Mouse (Mus musculus): ENCODE measurements around the gene Cd33.

The Cd33 gene

GRCm38 (mm10) chr7:43544225-43544977 is at the start of gene Cd33:
Gene Cd33, minus strand, starts transcription at chr7:43544428.
- DNase-seq: peak; percentile 96

- no peak for DNase-seq
These were observed 40.6 kb upstream of the Cd33 start for GRCm38 (mm10) chr7:43584790-43585189.

- peak; percentile 77 for DNase-seq
These were observed 36.3 kb upstream of the Cd33 start for GRCm38 (mm10) chr7:43580526-43580925.

GRCm38 (mm10) chr7:43579440-43580171 is 35.4 kb upstream of the Cd33 start, which contains the start of gene Zfp719:
Gene Zfp719, plus strand, starts transcription at chr7:43579610.
- DNase-seq: peak; percentile 99

GRCm38 (mm10) chr7:43571216-43571615 is 27.0 kb upstream of the Cd33 start:
- DNase-seq: peak; percentile 5

GRCm38 (mm10) chr7:43563300-43563699 is 19.1 kb upstream of the Cd33 start:
- DNase-seq: peak; percentile 91

- DNase-seq: peak; percentile 93
These were observed 18.4 kb upstream of the Cd33 start for GRCm38 (mm10) chr7:43562651-43563070.

- peak; percentile 99 for DNase-seq
These were observed 17.9 kb upstream of the Cd33 start, which contains the start of gene Zfp658 for GRCm38 (mm10) chr7:43562006-43562633. Gene Zfp658, plus strand, starts transcription at chr7:43562256.

GRCm38 (mm10) chr7:43556901-43557300 is 12.7 kb upstream of the Cd33 start:
- no peak for DNase-seq

GRCm38 (mm10) chr7:43555351-43555750 is 11.1 kb upstream of the Cd33 start:
- DNase-seq: peak; percentile 83

- peak; percentile 98 for DNase-seq
These were observed 10.3 kb upstream of the Cd33 start for GRCm38 (mm10) chr7:43554550-43554949.

- DNase-seq: peak; percentile 98
These were observed 8.9 kb upstream of the Cd33 start for GRCm38 (mm10) chr7:43553153-43553552.

- peak; percentile 59 for DNase-seq
These were observed 4.0 kb upstream of the Cd33 start for GRCm38 (mm10) chr7:43548206-43548605.

GRCm38 (mm10) chr7:43547666-43548065 is 3.4 kb upstream of the Cd33 start:
- DNase-seq: peak; percentile 64

GRCm38 (mm10) chr7:43545656-43546545 is 1.7 kb upstream of the Cd33 start:
- DNase-seq: peak; percentile 83

- DNase-seq: peak; percentile 14
These were observed 5.7 kb downstream of the Cd33 start for GRCm38 (mm10) chr7:43538524-43538923.

- peak; percentile 96 for DNase-seq
These were observed 11.2 kb downstream of the Cd33 start for GRCm38 (mm10) chr7:43532936-43533505.

- peak; percentile 91 for DNase-seq
These were observed 13.9 kb downstream of the Cd33 start for GRCm38 (mm10) chr7:43530216-43530785.

GRCm38 (mm10) chr7:43525313-43525712 is 18.9 kb downstream of the Cd33 start:
- DNase-seq: peak; percentile 59

GRCm38 (mm10) chr7:43522776-43523175 is 21.5 kb downstream of the Cd33 start:
- DNase-seq: peak; percentile 55

GRCm38 (mm10) chr7:43518341-43518740 is 25.9 kb downstream of the Cd33 start:
- DNase-seq: peak; percentile 61

GRCm38 (mm10) chr7:43515076-43515475 is 29.2 kb downstream of the Cd33 start:
- DNase-seq: peak; percentile 66
